Mouse (Mus musculus): Measurements from ENCODE around the gene Dnajb13.

DNA sequence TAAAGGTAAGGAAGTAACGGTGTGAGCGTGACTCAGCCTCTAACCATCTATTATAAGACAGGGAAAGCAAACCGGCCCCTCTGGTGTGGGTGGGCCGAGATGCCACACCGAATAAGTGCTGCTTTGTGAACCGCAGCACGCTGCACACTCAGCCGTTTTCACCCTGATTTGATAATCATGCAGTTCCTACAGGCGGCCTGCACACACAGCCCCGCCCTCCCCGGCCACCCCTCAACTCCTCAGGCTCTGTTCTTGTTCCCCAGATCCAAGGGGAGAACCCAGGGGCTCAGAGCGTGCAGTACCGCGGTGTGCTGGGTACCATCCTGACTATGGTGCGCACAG, 35.0 kb downstream of the Dnajb13 start:
- TF ChIP-seq CTCF (IDR thresholded peaks at IDR 0.05; ENCODE audit: extremely low read depth, insufficient read length, insufficient replicate concordance, low read depth, low read length) (no peak), POLR2A (IDR thresholded peaks at IDR 0.05; ENCODE audit: low read depth, low read length) (no peak)

All from small intestine, adult 2 months (tissue).